Mouse (Mus musculus): Measurements from ENCODE around the gene Syt1.

- TF ChIP-seq CTCF (IDR thresholded peaks at IDR 0.05; ENCODE audit: low read depth, low read length) (no peak), GATA1 (IDR thresholded peaks at IDR 0.05; ENCODE audit: borderline replicate concordance, low read length) (no peak), POLR2AphosphoS5 (IDR thresholded peaks at IDR 0.05; ENCODE audit: insufficient replicate concordance, low read depth, low read length) (no peak)
Measured at GRCm38 (mm10) chr10:108886781-108887180, 124.0 kb downstream of the Syt1 start.

Data from G1E (cell line).